Comparison of ENCODE assay signal across 8 mouse cellular contexts in the genomic region with DNA sequence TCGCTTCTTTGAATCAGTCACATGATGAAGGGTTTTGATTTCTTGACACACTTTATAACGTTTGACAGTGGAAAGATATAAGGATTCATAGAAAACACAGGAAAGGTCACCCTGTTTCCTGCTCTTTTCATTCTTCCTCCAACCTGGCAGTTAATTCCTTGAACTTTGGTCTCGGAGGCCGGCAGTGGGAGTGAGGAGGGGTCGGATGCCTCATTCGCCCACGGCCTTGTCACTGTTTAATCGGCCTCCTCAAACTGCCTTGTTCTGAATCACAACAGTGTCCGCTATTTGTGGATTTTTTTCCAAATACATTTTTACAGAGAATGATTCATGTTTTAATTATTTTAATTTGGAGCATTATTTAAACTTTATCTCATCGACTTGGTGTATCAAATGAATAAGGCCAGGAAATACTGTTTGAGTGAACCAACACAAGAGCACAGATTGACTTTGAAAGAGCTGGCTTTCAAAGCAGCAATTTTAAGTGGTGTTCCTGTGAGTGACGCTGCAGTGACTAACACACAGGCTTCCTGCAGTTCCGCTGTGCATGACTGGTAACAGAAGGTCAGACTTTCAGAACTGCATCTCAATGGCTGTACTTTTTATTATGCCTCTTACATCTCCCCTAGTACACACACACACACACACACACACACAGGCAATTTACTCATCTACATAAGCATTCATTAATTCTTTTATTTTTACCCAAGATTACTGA.
DNase-seq lines count a peak whose midpoint lies in the region.

No protein-coding gene starts in this region.

- peak; percentile 43 for DNase-seq in lung, postnatal 36 days
- DNase-seq in lung, postnatal 4 days: no peak
- DNase-seq in adrenal gland, postnatal 14 days: peak; percentile 67
- DNase-seq in kidney, adult 9 months: peak; percentile 78
- peak; percentile 52 for DNase-seq in telencephalon, adult 2 months (ENCODE audit: low read depth, low spot score)
- DNase-seq in natural killer cell, adult 2 months (ENCODE audit: low spot score in 2 of 2): no peak
- DNase-seq in frontal cortex, postnatal 25 days (ENCODE audit: low spot score in 2 of 2): no peak
- no peak for DNase-seq in left cerebral cortex, adult 9 months (ENCODE audit: low spot score in 2 of 2)

Comparison
In these comparisons a context has a peak if more than half of its experiments do, and no peak if none do; other contexts are left out.
1. DNase-seq: peak in lung, postnatal 36 days (single experiment), adrenal gland, postnatal 14 days (single experiment), kidney, adult 9 months (single experiment) and telencephalon, adult 2 months (single experiment); none in lung, postnatal 4 days (0 of 2), natural killer cell, adult 2 months (0 of 2), frontal cortex, postnatal 25 days (0 of 2) and left cerebral cortex, adult 9 months (0 of 2).